Mouse (Mus musculus) testis, adult 2 months (tissue): ENCODE results near the gene Hist1h2ad.

Source experiments
- CTCF ChIP-seq: fragments of 200-500 bp; IDR thresholded peaks from 2 replicates; pipeline ENCODE4 v1.5.1; 2012; ENCODE audit warnings: low read depth, mild to moderate bottlenecking, inconsistent platforms, low read length, moderate library complexity; ENCODE audit not compliant: control insufficient read depth, insufficient read depth, insufficient replicate concordance
- POLR2A ChIP-seq: fragments of 200-500 bp; IDR thresholded peaks from 2 replicates; pipeline ENCODE4 v1.6.1; 2012; ENCODE audit warnings: low read depth, mild to moderate bottlenecking, inconsistent platforms, low read length, moderate library complexity; ENCODE audit not compliant: control insufficient read depth

GRCm38 (mm10) chr13:23526312-23526711, 47.9 kb upstream of the Hist1h2ad start:
- TF ChIP-seq CTCF: no peak
- no peak for TF ChIP-seq POLR2A
